Mouse (Mus musculus) E14TG2a.4 (cell line): Measurements from ENCODE around the gene Il17rd.

Experiments used
- H3K27me3 ChIP-seq: 2 replicates; pipeline ENCODE4 v1.6.1; 2014; ENCODE audit warnings: low read length, control low read depth; ENCODE audit not compliant: insufficient read depth
- H3K36me3 ChIP-seq: 2 replicates; pipeline ENCODE4 v1.6.1; 2014; ENCODE audit warnings: low read length, control low read depth; ENCODE audit not compliant: insufficient read depth
- H3K4me1 ChIP-seq: replicated peaks from 2 replicates; pipeline ENCODE4 v1.6.1; 2014; ENCODE audit warnings: low read depth, low read length, control low read depth
- H3K4me3 ChIP-seq: replicated peaks from 2 replicates; pipeline ENCODE4 v1.5.1; 2014; ENCODE audit warnings: mild to moderate bottlenecking, low read length
- H3K9me3 ChIP-seq: 2 replicates; pipeline ENCODE4 v1.6.1; 2014; ENCODE audit warnings: low read length, control low read depth
- CTCF ChIP-seq: conservative IDR thresholded peaks from 2 replicates; pipeline ENCODE4 v1.5.1; 2014; ENCODE audit warnings: low read length
- NANOG ChIP-seq: IDR thresholded peaks from 2 replicates; pipeline ENCODE4 v1.6.1; 2014; ENCODE audit warnings: borderline replicate concordance, low read length, mixed read lengths
- POU5F1 ChIP-seq: IDR thresholded peaks from 2 replicates; pipeline ENCODE4 v1.6.1; 2014; ENCODE audit warnings: low read length, borderline replicate concordance

Il17rd gene

GRCm38 (mm10) chr14:27038783-27039182, at the start of gene Il17rd:
TSS of gene Il17rd (plus strand) at chr14:27038941.
- H3K4me3 ChIP-seq, result peak within 1 kb of the TSS; percentile 100
- H3K9me3 ChIP-seq, result no peaks in the 10 kb centered on the region
- peaks cover 54% of the 10 kb centered on the region for H3K4me1 ChIP-seq
- no peaks in the 10 kb centered on the region for H3K36me3 ChIP-seq
- TF ChIP-seq NANOG, result 0 out of 2 replicates have a peak, but pooled peaks have one; percentile 12
- no peak for TF ChIP-seq CTCF
- no peaks in the 10 kb centered on the region for H3K27me3 ChIP-seq

- Histone ChIP-seq H3K36me3 (no peaks in the 10 kb centered on the region), H3K4me1 (peaks cover 48% of the 10 kb centered on the region), H3K27me3 (peaks cover 3% of the 10 kb centered on the region), H3K9me3 (no peaks in the 10 kb centered on the region), H3K4me3 (no peak overlapping the region; the same call in 1 of the 2 replicates)
- no peak for TF ChIP-seq NANOG
- no peak for TF ChIP-seq POU5F1
- no peak for TF ChIP-seq CTCF
Observed at GRCm38 (mm10) chr14:26991622-26992021, 47.1 kb upstream of the Il17rd start.

- peaks cover 40% of the 10 kb centered on the region for H3K4me1 ChIP-seq
- peaks cover 14% of the 10 kb centered on the region for H3K27me3 ChIP-seq
- no peak for TF ChIP-seq POU5F1
- no peak for TF ChIP-seq NANOG
- no peak for TF ChIP-seq CTCF
- no peaks in the 10 kb centered on the region for H3K36me3 ChIP-seq
- H3K4me3 ChIP-seq, result no peak overlapping the region
- no peaks in the 10 kb centered on the region for H3K9me3 ChIP-seq
Observed at GRCm38 (mm10) chr14:26993427-26993826, 45.3 kb upstream of the Il17rd start.

GRCm38 (mm10) chr14:26994211-26994741, 44.5 kb upstream of the Il17rd start, which contains the start of gene Hesx1:
TSS of gene Hesx1 (plus strand) at chr14:26994416.
- peaks cover 40% of the 10 kb centered on the region for H3K4me1 ChIP-seq
- TF ChIP-seq NANOG, result no peak
- peak; percentile 26 for TF ChIP-seq CTCF
- H3K36me3 ChIP-seq, result no peaks in the 10 kb centered on the region
- peaks cover 21% of the 10 kb centered on the region for H3K27me3 ChIP-seq
- H3K9me3 ChIP-seq, result no peaks in the 10 kb centered on the region
- H3K4me3 ChIP-seq, result peak within 1 kb of the TSS; percentile 49

- Histone ChIP-seq H3K4me1 (peaks cover 51% of the 10 kb centered on the region), H3K27me3 (peaks cover 27% of the 10 kb centered on the region), H3K36me3 (no peaks in the 10 kb centered on the region), H3K9me3 (no peaks in the 10 kb centered on the region), H3K4me3 (no peak overlapping the region)
- TF ChIP-seq POU5F1, result no peak
- TF ChIP-seq NANOG, result no peak
- no peak for TF ChIP-seq CTCF
Observed at GRCm38 (mm10) chr14:26996257-26996656, 42.5 kb upstream of the Il17rd start.

DNA sequence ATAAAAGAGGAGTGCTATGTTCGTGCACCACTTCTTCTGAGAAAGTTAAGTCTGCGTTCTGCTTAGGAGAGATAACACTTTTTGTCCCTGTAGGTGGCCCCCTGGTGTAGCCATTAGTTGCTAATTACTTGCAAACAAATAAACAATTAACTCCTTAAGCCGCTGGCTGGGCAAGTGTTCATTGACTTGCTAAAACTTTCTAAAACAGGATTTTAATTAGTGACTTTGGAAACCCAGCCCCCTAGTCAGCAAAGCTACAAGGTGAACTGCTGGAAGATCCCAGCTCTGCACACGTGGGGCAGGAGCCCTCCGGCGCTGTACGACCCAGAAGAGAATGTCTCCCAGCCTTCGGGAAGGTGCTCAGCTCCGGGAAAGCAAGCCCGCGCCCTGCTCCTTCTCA, 38.4 kb upstream of the Il17rd start:
- Histone ChIP-seq H3K27me3 (peaks cover 44% of the 10 kb centered on the region), H3K36me3 (no peaks in the 10 kb centered on the region), H3K4me1 (peaks cover 28% of the 10 kb centered on the region), H3K4me3 (peak overlapping the region; percentile 41), H3K9me3 (no peaks in the 10 kb centered on the region)
- TF ChIP-seq NANOG, result peak; percentile 72
- TF ChIP-seq CTCF, result no peak
- no peak for TF ChIP-seq POU5F1

GRCm38 (mm10) chr14:27004906-27005305, 33.8 kb upstream of the Il17rd start:
- no peak for TF ChIP-seq CTCF
- TF ChIP-seq POU5F1, result no peak
- TF ChIP-seq NANOG, result no peak
- H3K27me3 ChIP-seq, result peaks cover 18% of the 10 kb centered on the region
- no peaks in the 10 kb centered on the region for H3K36me3 ChIP-seq
- peaks cover 38% of the 10 kb centered on the region for H3K4me1 ChIP-seq
- no peak overlapping the region for H3K4me3 ChIP-seq
- no peaks in the 10 kb centered on the region for H3K9me3 ChIP-seq

DNA sequence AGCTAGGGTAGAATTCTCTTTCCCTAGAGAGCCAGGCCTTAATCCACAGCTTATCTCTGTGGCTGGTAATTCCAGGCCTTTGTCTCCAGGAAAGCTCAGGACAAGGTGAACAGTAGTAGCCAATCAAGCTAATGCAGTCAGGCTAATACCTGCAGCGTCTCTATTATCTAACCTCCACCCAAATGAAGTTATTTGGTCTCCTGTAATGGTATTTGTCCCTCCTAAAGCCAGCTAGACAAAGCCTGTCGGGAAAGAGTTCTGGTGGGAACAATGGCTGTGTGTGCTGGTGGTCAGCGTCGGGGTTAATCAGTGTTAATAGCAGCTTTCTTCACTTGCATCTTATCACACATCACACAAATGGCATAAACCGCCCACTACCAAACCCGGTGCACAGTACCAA, 32.8 kb upstream of the Il17rd start:
- no peaks in the 10 kb centered on the region for H3K36me3 ChIP-seq
- H3K4me1 ChIP-seq, result peaks cover 28% of the 10 kb centered on the region
- peaks cover 18% of the 10 kb centered on the region for H3K27me3 ChIP-seq
- no peaks in the 10 kb centered on the region for H3K9me3 ChIP-seq
- TF ChIP-seq CTCF (no peak), NANOG (no peak), POU5F1 (no peak)
- no peak overlapping the region for H3K4me3 ChIP-seq

DNA sequence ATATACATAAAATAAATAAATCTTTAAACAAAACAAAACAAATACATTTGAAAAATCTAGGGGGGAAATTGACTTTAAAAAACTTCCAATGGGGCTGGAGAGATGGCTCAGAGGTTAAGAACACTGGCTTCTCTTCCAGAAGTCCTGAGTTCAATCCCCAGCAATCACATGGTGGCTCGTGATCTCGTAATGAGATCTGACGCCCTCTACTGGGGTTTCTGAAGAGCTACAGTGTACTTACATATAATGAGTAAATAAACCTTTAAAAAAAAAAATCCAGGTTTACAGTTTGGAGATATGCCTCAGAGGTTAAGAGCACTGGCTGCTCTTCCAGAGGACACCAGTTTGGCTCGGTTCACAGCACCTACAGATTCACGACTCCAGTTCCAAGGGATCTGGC, 27.2 kb upstream of the Il17rd start:
- H3K4me1 ChIP-seq, result peaks cover 19% of the 10 kb centered on the region
- H3K27me3 ChIP-seq, result 0 out of 2 replicates have a peak, but pooled peaks cover 3% of the 10 kb centered on the region
- no peak overlapping the region for H3K4me3 ChIP-seq
- TF ChIP-seq NANOG, result no peak
- TF ChIP-seq CTCF, result no peak; the same call in 1 of the 2 replicates
- no peak for TF ChIP-seq POU5F1
- no peaks in the 10 kb centered on the region for H3K9me3 ChIP-seq
- H3K36me3 ChIP-seq, result no peaks in the 10 kb centered on the region
